Mouse (Mus musculus) kidney, adult 8-10 months (tissue): ENCODE measurements around the gene Banp.

ENCODE experiments used
- DNase-seq, 2 experiments: peaks; one replicate each; pipeline ENCODE4 v3.0.0; 2022

Gene Banp

DNA sequence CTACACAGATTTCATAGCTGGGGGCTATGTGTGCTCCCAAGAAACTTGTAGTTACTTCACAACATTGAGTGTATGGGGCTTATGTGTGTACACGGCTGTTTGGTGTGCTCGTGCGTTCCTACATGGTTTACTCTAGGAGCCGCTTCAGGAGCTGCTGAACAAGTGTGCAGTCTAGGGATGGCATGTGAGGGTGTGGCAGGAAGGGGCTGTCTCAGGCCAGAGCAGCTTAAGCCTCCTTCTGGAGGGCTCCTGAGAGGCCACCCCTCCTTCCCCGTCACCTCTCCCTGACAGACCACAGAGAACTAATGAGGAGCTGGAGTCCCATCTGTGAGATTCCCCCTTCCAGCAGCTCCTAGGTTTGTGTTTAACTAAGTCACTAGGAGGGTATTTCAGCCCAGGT lies 38.3 kb downstream of the Banp start:
- no peak for DNase-seq

DNA sequence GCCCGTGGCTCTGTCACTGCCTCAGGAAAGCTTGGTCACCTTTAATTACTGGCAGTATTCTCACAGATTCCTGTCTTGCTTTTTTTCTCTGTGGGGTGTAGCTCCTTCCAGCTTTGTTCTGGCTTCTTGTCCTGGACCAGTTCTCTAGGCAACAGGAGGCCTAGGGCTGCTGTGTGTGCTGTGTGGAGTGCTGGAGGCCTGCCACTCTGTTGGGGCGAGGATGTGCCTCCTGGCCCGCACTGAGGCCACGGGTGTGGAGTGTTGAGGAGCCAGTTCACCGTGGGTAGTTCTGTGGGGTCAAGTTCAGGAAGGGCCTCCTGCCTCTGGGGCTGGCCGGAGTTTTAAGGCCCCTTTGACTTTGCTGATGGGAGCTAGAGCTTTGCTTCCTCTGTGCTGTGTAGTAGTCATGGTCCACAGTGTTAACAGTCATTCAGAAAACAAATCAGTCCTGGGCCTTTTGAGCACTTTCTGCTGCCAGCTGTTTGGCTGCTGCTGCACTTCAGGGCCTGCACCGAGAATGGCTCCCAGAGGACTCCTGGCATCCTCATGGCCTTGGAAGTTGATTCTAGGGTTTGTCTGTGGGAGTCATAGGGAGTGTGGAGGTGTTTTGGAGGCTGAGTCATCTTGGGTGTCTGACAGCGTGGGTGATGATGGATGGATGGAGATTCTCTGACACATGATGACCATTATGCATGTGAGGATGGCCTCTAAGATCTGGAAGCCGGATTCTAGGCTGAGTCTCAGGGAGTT lies 41.1 kb downstream of the Banp start:
- no peak for DNase-seq

DNA sequence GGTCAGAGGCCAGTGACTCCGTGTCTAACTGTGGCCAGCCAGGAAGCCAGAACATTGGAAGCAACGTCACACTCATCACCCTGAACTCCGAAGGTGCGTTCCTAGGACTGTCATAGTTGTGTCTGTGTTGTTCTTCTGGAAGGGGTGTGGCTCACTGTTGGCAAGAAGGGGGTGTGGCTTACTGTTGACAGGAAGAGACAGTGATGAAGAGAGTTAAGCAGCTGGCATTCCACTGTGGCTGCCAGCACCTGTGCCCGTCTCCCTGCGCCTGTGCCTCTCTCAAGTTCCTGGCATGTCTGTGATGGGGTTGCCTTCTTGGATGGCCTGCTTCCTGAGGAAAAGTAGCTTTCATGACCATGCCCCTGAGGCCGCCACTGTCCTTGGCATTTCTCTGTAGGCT lies 42.1 kb downstream of the Banp start:
- DNase-seq, result no peak

DNA sequence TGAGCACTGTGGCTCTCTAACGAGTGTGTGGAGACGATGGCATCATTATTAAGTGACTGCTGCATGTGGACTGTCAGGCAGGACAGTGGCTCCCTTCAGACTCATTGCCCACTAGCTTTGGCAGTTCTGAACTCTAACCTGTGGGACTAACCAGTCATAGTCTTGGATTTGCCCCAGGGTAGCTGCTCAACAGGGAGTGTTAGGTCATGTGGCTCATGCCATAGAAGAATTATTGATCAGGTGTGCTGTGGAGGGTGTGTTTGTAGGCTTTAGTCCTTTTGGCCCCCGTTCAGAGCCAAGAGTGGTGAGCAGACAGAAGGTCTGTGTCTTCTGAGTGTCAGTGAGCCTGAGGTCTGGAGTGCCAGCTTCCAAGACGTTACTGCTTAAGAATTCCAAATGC lies 43.4 kb downstream of the Banp start:
- DNase-seq, result no peak

DNA sequence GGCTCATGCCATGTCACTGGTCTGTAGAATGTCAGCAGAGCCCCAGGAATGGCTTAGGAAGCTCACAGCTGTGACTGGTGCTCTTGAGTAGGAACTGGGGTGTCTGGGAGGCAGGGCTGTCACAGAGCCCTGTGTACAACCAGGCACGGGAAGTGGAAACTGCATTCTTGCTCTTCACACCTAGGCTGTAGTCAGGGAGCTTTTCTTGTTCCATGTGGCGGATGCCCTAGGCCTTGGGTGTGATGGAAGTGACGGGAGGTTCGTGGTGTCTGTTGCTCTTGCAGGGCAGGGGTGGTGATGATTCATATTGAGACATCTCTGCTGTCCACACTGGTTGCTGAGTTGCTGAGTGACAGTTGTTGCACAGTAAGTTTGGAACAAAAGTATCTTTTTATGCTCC lies 45.6 kb downstream of the Banp start:
- DNase-seq, result no peak

DNA sequence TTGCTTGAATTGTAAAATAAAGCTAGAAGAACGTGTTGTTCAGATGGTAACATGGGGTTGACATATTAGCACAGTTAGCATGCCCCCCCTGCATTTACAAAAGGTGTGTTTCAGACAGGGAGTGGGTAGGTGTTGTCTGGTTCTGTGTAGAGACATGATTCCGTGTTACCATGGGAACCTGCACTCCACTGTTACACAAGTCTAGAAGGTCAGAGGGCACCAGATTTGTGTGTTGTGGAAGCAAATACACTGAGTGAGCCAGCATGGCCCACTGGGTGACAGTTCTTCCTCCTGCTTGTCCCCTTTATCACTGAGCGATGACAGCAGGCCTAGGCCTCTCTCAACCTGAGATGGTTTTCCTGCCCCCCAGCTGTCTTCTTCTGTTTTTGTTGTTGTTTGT lies 46.3 kb downstream of the Banp start:
- DNase-seq, result no peak

DNA sequence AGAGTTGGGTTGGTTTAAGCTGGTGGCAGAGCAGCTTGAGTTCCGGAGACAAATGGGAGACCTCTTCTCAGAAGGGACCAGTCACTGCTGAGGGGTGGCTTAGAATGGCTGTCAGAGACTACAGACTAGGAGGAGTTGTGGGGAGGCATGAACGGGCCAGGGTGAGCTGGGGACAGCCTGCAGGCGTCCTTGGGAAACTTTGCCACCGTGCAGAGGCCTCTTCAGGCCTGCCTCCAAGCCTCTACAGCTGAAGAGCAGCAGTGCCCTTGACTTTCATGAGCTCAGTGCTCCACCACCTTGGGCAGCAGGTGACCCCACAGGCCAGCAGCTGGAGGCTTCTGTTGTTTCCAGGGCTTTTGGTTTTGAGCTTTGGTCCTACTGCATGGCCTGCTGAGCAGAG lies 49.1 kb downstream of the Banp start:
- DNase-seq, result no peak

DNA sequence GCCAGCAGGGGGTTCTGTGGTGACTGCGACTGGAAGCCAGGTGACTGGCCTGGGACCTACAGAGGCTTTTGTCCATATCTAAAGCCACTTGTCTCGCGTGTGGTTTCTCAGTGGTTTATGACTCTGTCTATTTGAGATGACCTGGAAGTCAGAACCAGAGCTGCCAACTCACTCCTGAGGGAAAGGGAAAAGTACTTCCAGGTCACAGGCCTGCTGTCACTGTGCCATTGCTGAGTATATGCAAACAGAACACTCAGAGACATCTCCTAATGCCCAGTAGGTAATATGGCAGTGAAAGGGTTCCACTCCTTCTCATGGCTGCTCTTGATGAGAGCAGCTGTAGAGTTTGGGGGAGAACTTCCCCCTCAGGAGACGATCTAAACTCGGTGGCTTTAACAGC lies 49.7 kb downstream of the Banp start:
- DNase-seq, result no peak

DNA sequence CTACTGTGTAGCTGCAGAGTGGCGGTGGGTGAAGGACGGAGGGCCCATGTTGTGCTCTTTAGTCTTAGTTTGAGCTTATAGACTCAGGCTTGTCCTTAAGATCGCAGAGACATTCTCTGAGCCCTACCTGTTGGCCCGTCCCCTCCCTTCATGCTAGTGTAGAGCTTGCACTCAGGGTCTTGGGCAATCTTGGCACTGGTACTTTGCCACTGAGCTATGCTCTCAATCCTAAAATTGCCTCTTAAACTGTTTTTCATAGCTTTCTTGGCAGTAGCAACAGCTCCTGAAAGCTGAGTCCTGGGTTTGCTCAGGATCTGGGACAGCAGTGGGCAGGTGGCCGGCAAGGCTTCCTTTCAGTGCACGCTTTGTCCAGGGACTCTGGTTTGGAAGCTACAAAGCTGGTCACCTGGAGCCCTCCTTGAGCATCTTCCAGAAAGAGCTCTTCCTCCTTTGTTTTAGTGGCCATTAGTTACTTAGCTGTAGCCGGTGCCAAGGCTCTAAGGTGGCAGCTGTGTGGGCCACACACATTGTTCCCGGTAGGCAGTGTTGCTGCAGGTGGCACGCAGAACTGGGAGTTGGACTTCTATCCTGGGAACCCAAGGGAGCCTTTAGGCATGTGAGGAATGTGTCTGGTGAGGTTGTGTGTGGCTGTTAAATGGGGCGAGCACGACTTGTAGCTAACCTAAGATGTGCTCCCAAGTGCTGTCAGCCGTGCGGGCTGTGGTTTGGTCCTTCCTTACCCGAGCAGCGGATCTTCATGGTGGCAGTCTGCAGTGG lies 52.0 kb downstream of the Banp start:
- DNase-seq, result no peak

DNA sequence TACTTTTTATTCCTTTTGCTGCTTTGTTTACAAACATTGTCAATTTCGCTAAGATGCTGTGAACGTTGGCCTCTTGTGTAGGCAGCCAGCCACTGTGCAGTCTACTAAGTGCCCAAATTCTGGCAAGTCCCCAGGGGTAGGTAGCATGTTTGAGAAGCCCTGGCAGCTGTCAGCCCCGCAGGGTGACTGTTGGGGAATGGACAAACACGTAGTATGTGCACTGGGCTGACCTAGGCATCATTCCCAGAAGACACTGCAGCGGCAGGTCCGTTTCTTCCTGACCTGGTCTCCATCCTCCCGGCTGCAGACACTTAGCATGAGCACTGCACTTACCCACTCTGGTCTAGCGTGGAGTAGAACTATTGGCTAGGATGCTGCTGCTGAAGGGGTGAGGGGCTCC lies 54.1 kb downstream of the Banp start:
- no peak for DNase-seq

DNA sequence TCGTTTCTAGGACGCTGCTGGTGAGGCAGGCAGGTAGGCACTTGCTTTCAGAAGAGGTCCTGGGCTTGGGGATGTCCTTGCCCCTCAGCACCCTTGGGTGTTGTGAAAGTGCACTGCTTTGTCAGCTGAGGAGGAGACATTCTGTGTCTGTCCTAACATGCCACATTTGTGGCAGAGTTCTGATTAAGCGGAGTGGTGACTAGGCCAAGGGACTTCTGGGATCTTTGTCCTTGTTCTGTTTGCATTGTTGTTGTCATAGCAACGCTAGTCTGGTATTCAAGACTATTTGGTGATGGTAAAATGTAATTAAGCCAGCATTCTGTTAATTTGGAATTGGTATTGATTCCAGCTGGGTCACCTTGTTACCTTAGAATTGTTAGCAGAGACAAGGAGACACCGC lies 54.6 kb downstream of the Banp start:
- DNase-seq, result no peak

DNA sequence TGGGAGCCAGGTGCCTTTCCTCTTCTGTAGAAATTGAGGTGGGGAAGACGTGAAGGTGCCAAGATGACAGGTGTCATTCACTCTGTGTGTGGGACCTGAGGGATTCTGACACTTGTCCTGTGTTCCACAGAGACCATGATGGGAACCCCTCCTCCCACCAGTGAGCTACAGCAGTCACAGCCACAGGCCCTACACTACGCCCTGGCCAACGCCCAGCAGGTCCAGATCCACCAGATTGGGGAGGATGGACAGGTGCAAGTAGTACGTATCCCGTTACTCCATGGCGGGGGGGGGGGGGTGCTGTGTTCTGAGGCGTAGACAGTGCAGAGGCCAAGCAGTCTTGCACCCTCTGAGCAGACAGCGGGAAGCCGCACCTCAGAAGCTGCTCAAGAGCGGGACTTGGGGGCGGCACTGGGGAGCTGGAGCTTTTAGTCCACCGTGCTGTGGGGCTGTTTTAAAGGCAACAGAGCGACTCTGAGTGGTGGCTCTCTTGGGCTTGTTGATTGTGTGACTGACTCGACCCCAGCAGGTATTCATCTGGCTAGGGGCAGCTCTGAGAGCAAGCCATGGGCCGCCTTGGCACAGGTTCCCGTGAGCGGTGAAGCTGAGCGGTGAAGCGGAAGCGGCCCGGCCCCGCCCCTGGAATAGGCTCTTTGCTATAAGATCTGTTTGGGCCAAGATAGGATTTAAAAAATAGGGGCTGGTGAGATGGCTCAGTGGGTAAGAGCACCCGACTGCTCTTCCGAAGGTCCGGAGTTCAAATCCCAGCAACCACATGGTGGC lies 56.1 kb downstream of the Banp start:
- no peak for DNase-seq

DNA sequence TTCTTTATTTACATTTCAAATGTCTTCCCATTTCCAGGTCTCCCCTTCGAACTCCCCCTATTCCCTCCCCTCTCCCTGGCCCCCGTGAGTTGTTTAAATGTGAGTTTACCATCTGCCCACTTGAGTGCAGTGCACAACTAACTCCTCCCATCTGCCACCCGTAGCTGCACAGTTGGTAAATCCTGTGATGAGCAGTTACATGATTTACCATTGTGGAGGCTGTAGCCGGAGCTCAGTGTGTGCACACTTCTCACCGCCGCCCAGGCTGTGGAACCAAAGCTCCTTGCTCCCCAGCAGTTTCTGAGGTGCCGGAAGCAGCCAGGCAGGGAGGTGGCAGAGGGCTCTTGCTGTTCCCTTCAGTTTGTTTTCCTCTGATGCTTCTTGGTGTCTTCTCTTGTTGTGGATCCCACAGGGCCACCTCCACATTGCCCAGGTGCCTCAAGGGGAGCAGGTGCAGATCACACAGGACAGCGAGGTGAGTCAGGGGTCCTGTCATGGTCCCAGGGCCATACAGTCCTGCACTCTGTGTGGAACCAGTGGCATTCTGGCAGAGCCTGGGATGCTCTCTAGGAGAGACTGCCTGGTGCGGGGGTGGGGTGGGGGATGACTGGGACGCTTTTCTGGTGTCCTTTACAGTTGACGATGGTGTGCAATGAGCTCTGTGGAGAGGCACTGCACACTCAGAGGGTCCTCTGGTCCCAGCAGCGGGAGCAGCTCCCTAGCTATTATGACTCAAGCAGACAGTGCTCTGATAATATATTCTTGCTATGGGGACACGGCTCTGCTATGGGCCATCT lies 57.3 kb downstream of the Banp start:
- DNase-seq, result no peak

DNA sequence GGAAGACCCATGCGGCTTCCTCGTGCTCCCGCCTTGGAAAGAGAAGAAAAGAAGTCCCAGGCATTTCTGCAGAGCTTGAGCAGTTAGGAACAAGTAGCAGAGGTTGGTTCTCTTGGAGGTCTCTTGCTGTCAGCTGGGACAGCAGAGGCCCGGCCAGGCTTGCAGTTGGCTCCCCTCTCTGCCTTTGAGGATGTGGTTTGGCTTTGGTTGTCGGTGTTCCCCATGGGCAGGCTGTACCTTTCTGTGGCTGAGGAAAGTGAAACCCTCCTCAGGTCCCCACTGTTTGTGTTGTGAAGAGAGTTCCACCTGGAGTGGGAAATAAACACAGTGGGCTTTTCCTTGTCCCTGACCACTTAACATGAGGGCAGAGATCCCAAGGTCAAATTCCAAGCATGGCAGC lies 58.8 kb downstream of the Banp start:
- no peak for DNase-seq

DNA sequence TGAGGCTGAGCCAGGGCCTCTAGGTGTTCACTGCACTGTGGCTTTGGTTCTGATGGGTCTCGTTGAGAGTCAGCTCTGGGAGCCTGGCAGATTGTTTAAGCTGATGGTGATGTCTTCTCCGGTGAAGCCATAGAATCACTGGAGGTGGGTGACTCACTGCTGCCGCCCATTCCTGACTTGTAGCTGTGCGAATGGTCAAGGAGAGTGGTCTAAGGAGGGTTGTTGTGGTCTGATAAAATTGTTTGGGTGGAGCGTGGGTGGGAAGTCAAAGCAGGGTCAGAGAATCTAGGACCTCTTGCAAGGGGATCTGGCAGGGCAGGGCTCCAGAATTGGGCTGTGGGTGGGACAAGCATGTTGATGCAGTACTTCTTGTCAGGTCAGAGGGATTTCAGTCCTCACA lies 61.1 kb downstream of the Banp start:
- DNase-seq, result no peak

DNA sequence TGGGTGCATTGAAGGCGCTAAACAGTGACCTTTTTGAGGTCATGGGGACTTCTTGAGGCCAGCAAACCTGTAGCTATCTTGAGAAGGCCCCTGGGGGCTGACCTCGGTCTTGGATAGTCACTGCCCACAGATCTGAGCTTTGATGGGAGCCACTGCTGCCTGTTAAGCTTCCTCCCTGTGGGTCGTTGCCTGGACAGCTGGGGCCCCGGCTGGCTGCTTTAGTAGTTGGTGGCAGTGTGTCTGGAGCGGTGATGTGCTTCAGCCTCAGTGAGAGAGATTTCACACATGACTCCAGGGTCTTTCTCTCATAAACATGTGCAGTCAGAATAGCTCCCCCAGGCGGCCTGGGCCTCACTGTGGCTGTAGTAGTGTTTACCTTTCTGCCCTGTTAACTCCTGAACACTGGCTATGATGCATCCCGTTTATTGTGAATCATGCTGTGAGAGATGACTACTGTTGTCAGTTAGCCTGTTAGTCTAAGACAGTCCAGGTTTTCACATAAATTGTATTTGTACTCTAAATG lies 61.6 kb downstream of the Banp start:
- DNase-seq, result no peak

DNA sequence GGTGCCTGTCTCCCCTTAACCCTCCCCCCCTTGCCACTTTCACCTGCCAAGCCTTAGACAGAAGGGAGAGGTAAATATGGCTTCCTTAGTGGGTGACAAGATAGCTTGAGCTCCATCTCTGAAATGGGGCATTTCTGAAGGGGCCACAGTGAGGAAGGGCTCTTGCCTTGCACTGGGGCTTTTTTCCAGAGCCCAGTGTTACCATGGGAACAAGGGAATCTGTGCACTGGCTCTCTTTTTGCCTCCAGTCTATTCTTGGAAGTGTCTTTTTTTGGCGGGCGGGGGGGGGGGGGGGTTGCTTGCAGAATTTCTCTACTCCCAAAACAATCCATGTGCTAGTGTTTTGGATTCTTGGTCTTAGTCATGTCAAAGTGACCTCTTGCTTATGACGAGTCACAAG lies 65.1 kb downstream of the Banp start:
- DNase-seq, result no peak

DNA sequence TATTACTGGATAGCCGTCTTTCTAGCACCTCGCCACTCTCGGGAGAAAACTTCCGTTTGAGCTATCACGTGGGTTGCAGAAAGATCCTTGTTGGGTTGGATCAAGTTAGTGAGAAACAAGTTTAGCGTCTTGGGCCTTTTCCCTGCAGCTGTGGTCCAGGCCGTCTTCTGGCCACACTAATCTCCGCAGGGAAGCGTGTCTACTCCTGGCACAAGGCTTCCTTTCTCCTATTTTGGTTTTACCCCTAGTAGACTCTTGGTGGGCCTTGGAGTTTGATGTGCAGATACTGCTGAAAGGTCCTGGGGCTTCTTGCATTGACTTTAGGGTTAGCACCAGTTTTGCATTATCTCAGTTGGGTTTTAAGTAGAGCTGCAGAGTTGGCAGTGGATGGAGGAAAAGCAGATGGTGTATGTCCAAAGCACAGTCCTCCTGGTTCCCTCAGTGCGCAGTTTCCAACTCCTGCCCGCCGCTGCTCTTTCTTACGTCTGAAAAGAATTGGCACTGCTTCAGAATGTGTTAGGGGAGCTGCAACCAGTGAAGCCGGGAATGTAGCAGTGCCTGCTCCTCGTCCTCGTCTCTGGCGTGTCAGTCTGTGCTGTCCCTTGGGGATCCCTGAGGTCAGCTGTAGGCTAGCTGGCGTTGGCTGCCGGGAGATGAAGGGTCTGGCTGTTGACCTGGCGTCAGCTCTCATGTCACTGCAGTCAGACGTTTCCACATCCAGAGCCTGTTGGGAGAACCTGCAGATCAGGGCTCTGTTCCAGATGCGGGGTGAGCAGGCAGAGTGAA lies 68.7 kb downstream of the Banp start:
- peak in 1 of 2 experiments; percentile 16 for DNase-seq

DNA sequence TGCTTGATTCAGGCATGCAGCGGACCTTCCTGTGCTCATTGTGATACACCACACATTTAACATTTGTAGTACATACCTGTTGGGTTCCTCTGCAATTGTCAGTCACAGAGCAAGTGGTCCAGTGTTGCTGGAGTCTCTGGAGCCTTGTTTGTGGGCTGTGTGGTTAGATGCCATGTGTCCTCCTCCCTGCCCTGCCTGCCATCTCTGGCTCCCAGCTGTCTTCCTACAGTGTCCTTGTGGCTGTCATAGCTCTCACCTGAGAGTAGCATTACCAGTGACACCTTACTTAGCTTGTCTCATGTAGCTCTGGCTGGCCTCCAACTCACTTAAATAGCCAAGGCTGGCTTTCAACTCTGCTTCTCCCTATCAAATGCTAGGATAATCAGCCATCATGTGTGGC lies 69.6 kb downstream of the Banp start:
- no peak for DNase-seq

DNA sequence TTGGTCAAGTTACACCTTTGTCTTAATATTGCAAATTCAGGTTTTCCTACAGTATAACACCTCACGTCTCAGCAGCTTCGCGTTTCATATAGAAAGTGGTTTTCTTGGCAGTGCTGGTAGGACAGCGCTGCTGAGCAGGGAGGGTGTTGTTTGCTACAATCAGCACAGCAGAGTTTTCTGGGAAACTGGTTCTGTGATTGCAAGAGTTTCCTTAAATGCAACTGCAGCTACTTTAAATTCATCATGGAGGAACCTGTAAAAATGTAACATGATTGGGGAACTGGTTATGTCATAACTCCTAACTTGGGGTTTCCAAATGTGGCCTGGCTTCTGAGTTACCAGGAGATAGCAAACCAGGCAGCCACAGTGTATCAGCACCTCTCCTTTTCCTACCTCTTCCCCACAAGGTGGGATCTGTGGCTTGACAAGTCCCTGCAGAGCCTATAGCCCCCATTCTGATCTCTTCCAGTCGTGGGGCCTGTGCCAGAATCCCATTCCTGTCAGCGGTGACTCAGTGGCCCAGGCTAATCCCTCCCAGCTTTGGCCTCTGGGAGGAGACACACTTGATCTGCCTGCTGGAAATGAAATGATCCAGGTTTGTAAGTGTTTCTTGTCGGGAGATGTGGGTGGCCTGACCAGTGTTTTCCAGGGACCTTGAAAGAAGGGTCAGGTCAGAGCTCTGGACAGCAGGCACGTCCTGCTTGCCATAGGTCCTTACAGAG lies 70.7 kb downstream of the Banp start:
- no peak for DNase-seq

DNA sequence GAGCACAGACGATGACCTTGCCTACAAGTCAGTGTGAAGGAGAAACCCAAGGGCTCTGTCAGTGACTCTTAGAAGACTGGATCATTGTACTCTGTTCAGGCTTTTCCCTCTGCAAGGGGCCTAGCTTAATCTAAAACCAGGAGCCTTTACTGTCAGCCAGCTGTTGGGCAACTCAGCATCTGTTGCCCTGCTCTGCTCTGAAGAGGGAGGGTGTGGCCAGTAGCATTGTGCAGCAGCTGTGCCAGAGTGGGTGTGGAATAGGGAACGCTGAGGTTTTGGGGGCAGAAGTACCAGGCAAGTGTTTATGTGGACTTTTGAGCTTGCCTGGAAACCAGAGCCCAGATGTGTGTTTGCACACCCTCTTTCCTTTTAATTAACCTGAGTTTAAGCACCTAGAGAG lies 72.2 kb downstream of the Banp start:
- DNase-seq, result peak; percentile 55 to 72
